Mouse (Mus musculus) embryo, embryonic 11.5 days (tissue): ENCODE results near the gene Inpp5k.
"Not testable (repeated sequence)": the region's sequence is repeated elsewhere in the genome, so short reads cannot be mapped to it uniquely, and the experiment has no call there.

Source experiments
- DNase-seq: peaks from one replicate; pipeline ENCODE4 v3.0.0-alpha.2; 2012; ENCODE audit warnings: low read depth, low spot score

The Inpp5k gene

GRCm38 (mm10) chr11:75630645-75631229 is at the start of gene Inpp5k:
Inpp5k (plus strand) TSS chr11:75630988.
- DNase-seq, result peak; percentile 91

GRCm38 (mm10) chr11:75581495-75582149 is 49.2 kb upstream of the Inpp5k start:
- no peak for DNase-seq

DNA sequence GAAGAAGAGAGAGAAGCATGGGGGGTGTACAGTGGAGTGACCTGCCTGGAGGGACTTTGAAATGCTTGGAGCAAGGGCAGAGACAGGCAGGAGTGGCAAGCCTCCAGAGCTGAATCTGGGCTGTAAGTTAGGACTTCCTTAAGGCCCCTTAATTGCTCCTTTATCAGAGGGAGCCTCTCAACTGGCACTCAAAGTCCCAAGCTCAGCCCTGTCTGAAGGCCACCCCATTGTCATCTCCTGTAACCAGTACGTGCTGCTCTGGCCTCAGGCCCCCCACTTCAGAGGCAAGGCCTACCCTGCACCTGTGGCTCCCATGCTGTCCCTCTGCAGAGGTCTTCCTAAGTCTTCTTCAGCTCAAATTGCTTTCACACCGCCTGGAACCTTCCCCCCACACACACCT is 47.3 kb upstream of the Inpp5k start:
- DNase-seq, result no peak

DNA sequence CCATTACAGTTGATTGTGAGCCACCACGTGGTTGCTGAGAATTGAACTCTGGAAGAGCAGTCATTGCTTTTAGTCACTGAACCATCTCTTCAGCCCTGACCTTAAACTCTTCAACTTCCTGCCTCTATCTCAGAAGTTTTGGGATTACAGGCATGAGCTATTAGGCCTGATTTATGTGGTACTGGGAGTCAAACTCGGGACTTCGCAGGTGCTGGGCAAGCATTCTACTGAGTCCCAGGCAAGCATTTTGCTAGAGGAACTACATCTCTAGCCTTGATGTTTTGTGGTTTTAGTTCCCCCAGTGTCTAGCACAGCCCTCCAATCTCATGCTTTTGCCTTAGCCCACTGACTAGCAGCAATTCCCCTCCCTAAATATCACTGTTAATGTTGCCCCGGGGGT is 45.7 kb upstream of the Inpp5k start:
- no peak for DNase-seq

GRCm38 (mm10) chr11:75585978-75586377 is 44.8 kb upstream of the Inpp5k start:
- no peak for DNase-seq

- no peak for DNase-seq
These were observed 43.8 kb upstream of the Inpp5k start for GRCm38 (mm10) chr11:75586963-75587362.

DNA sequence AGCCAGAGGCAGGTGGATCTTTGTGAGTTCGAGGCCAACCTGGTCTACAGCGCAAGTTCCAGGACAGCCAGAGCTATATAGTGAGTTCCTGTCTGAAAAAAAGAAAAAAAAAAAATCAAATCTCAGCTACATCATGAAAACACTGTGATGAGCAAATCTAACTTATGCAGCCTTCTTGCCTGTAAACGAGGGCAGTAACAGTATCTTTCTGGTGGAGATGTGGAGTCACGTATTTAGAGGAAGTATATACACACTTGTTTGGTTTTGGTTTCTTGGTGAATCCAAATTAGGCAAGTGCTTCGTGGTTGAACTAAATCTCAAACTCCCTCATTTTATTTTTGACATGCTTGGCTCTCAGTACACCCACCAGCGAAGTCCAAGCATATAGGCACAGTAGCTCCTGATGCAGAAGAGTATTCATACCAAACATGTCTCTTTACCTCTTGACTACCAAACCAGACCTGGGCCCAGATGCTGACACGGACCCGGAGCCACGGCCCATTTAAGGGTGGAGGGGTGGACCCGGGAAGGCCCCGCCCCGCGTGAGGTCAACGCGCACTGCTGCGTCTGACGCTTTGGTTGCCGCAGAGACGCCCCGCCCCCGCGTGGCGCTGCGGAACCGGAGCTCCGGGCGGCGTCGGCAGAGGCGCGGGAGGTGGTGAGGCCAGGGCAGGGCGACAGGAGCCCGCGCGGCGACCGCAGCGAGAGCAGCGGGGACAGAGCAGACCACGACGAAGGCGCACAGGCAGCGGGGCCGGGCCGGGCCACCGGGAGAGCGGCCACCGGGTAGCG is 43.1 kb upstream of the Inpp5k start, which contains the start of gene Pitpna:
TSS of gene Pitpna (plus strand) at position 605 of the 792 bp plus-strand sequence.
- peak; percentile 87 for DNase-seq

DNA sequence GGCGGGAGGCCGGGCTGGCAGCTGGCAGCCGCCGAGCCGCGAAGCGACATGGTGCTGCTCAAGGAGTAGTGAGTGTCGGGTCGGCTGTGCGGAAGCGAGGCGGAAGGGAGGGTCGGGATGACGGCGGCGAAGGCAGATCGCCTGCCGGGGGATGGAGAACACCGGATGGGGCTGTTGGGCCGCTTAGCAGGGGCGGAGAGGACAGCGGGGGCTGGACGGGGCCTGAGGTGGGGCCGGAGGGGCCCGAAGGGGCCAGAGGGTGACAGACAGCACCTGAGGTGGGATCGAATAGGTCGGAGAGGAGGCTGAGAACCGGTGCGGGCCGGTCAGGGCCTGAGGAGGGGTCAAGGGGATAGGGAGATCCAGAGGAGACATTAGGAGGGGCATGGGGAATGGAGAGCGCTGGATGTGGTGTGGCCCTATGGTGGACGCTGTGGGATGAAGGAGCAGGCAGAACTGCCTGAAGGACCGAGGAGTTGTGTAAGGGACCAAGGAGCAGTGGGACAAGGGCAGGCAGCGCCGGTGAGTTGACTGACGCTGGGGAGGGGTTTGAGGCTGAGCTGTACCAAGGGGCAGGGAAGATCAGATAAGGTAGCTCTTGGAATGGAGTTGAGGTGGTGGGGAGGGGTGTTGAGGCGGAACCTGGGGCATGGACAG is 42.4 kb upstream of the Inpp5k start:
- DNase-seq, result no peak

DNA sequence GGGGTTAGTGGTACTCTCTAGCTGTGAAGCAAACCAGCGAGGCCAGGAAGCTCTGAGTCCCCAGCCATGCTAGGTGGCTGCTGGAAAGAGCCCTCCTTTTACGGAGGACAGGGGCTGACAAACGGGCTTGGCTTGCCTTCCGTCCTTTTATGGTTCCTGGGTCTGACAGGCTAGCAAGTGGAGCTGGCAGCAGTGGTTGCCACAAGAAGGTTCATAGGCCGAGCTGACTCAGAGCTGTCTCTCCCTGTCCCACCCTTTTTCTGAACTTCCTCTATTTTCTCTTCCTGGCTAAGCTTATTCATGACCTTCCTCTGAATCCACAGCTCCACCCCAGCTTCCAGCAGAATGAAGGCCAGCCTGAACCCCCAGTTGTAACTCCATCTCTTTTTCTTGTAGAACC is 38.2 kb upstream of the Inpp5k start:
- DNase-seq, result no peak

GRCm38 (mm10) chr11:75594431-75594830 is 36.4 kb upstream of the Inpp5k start:
- DNase-seq, result no peak

DNA sequence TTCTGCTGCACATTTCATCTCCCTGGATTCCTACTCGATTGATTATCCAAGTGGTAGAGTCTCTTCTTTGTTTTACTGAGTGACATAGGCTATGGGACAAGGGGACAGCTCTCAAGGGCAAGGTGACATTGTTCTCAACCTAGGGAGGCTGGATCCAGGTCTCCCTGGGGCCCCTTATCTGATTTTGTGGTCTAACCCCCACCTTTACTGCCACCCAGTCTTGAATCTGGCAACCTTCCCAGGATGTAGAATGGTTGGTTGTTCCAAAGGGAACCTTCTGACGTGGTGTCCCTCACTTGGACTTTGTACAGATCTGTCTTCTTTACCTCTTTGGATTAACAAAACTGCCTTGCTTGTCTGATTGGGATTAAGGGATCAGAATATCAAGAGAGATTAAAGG is 35.4 kb upstream of the Inpp5k start:
- no peak for DNase-seq

GRCm38 (mm10) chr11:75595816-75596215 is 35.0 kb upstream of the Inpp5k start:
- DNase-seq, result no peak

- DNase-seq, result no peak
These were observed 34.0 kb upstream of the Inpp5k start for GRCm38 (mm10) chr11:75596726-75597255.

- DNase-seq, result no peak
These were observed 32.8 kb upstream of the Inpp5k start for GRCm38 (mm10) chr11:75598004-75598403.

GRCm38 (mm10) chr11:75599802-75600201 is 31.0 kb upstream of the Inpp5k start:
- not testable (repeated sequence) for DNase-seq

- DNase-seq, result no peak
These were observed 26.0 kb upstream of the Inpp5k start for GRCm38 (mm10) chr11:75604826-75605225.

DNA sequence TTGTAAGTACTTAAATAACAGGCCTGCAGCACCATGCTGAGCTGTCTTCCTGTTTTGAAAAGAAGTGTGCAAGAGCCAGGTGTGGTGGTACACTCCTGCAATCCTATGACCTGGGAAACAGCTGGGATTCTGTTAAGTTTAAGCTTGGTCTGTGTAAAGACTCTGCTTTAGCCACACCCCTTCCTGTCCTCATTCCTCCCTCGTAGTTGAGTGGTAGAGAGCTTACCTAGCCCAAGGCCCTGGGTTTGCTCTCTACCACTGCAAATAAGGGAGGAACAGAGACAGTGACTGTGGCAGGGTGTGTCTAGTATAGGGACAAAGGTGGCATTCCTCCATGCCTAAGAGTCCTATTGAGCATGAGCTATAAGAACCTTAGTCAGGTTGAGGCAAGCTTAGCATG is 25.5 kb upstream of the Inpp5k start:
- DNase-seq, result no peak

GRCm38 (mm10) chr11:75608776-75609175 is 22.0 kb upstream of the Inpp5k start:
- no peak for DNase-seq

- DNase-seq, result no peak
These were observed 20.8 kb upstream of the Inpp5k start for GRCm38 (mm10) chr11:75610021-75610420.

- DNase-seq, result no peak
These were observed 16.0 kb upstream of the Inpp5k start for GRCm38 (mm10) chr11:75614769-75615168.

DNA sequence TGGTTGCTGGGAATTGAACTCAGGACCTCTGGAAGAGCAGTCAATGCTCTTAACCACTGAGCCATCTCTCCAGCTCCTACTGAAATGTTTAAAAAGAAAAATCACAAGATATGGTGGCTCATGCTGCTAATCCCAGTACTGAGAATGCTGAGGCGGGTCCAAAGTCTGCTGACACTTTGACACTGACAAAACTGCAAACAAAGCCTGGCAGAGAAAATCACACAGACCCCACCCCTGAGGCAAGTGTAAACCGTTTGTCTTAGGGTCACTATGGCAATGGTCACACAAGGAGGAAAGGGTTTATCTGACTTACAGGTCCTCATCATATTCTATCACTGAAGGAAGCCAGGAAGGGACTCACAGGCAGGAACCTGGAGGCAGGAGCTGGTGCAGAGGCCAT is 15.2 kb upstream of the Inpp5k start:
- DNase-seq, result no peak

DNA sequence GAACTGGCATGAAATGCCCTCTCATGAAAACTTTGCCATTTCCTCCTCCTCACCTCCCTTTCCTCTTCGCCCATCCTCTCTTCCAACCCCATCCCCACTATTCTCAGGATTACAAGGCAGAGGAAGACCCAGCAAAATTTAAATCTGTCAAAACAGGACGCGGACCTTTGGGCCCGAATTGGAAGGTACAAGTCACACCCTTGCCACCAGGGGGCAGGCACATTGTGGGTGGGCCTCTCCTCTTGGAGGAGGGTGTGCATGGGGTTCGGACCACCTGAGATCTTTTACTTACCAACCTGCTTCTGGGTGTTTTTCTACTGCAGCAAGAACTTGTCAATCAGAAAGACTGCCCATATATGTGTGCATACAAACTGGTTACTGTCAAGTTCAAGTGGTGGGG is 11.7 kb upstream of the Inpp5k start:
- DNase-seq, result no peak
